Mouse (Mus musculus) cortical plate, adult 2 months (tissue): ENCODE results near the gene Faap100.
"Not testable (repeated sequence)": the region's sequence is repeated elsewhere in the genome, so short reads cannot be mapped to it uniquely, and the experiment has no call there.

ENCODE experiments used
- CTCF ChIP-seq: fragments of 200-500 bp; IDR thresholded peaks from 2 replicates; pipeline ENCODE4 v1.5.1; 2011; ENCODE audit warnings: mild to moderate bottlenecking, control low read depth, low read length; ENCODE audit not compliant: insufficient read depth; ENCODE audit errors: extremely low read depth
- POLR2A ChIP-seq: fragments of 200-500 bp; IDR thresholded peaks from 2 replicates; pipeline ENCODE4 v1.6.1; 2011; ENCODE audit warnings: mild to moderate bottlenecking, low read length, control low read depth; ENCODE audit not compliant: insufficient read depth; ENCODE audit errors: extremely low read depth

DNA sequence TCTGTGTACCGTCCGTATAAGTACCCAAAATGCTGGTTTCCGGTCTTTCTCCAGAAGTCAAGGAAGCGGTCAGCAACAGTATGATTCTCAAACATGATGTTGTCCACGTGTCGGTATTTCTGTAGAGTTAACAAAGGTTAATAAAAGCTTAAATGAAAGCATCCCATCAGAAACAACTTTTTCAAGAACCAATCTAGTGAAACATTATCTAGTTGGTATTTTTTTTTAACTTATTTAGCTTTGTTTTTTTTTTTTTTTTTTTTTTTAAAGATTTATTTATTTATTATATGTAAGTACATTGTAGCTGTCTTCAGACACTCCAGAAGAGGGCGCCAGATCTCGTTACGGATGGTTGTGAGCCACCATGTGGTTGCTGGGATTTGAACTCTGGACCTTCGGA, 35.1 kb upstream of the Faap100 start:
- not testable (repeated sequence) for TF ChIP-seq CTCF, POLR2A
